Mouse (Mus musculus) left cerebral cortex, adult 2 months (tissue): ENCODE data around the gene Kif1a. TPM values are rescaled to one million over a fixed set of nuclear protein-coding genes. Genes with fewer than 3 reads are reported as not detected.

Source experiments
- DNase-seq, 2 experiments: peaks; one replicate each; pipeline ENCODE4 v3.0.0; 2021 to 2022; ENCODE audit warnings: low spot score in 2 of 2, mixed read lengths in 1 of 2; ENCODE audit errors: extremely low spot score in 1 of 2
- H3K27ac ChIP-seq: fragments of 200-600 bp; 2 replicates; pipeline ENCODE4 v1.8.1; 2022
- H3K4me3 ChIP-seq: fragments of 200-600 bp; 2 replicates; pipeline ENCODE4 v1.8.1; 2022
- CTCF ChIP-seq: fragments of 200-600 bp; IDR thresholded peaks from 2 replicates; pipeline ENCODE4 v1.8.1; 2022; ENCODE audit warnings: antibody characterized with exemption, mild to moderate bottlenecking, moderate library complexity
- intact Hi-C: fragments of 180-260 bp; cut with DNase I; formaldehyde crosslinking; loops from one replicate; pipeline ENCODE4 v1.15.1; 2025
- total RNA-seq, 2 experiments: library from RNA; stranded (reverse); gene quantifications; 2 replicates each; pipeline ENCODE4 v1.2.3; 2021

Kif1a gene
- total RNA-seq, 2 experiments from 2014 or later: 730 to 772 TPM

GRCm38 (mm10) chr1:93050071-93050470, 51.7 kb downstream of the Kif1a start:
- Histone ChIP-seq H3K27ac (no peak overlapping the region), H3K4me3 (no peak overlapping the region)
- intact Hi-C loops: no loop called here
- no peak for TF ChIP-seq CTCF
- no peak for DNase-seq

GRCm38 (mm10) chr1:93046153-93046789, 55.5 kb downstream of the Kif1a start:
- intact Hi-C loops: no loop called here
- TF ChIP-seq CTCF: no peak
- Histone ChIP-seq H3K4me3 (no peak overlapping the region), H3K27ac (no peak overlapping the region)
- DNase-seq: no peak

- no peak for TF ChIP-seq CTCF
- no peak overlapping the region for H3K27ac ChIP-seq
- no peak overlapping the region for H3K4me3 ChIP-seq
- DNase-seq: no peak
- intact Hi-C loops: no loop called here
Measured at GRCm38 (mm10) chr1:93035981-93036380, 65.8 kb downstream of the Kif1a start.

GRCm38 (mm10) chr1:93033989-93034388, 67.8 kb downstream of the Kif1a start:
- Histone ChIP-seq H3K4me3 (no peak overlapping the region), H3K27ac (no peak overlapping the region)
- DNase-seq: no peak
- intact Hi-C loops: no loop called here
- TF ChIP-seq CTCF: no peak

DNA sequence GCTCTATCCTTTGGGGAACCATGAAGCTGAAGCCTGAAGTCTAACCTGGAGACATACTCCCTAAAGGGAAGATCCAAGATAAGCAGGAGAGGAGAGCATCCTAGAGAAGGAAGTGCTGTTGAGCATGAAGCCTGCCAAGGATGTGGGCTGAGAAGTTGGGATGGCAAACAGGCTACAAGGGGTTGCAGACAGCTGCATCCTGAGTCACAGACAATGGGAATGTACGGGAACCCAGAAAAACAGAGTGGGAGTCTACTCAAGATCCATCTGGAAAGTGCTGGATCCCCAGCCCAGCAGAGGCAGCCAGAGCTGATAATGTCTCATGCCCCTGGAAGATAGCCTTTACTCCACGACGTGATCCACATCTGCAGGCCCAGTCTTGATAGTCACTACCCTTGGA, 70.6 kb downstream of the Kif1a start:
- intact Hi-C loops: no loop called here
- Histone ChIP-seq H3K27ac (peak overlapping the region; percentile 34; the same call in 1 of the 2 replicates), H3K4me3 (no peak overlapping the region)
- no peak for DNase-seq
- no peak for TF ChIP-seq CTCF

DNA sequence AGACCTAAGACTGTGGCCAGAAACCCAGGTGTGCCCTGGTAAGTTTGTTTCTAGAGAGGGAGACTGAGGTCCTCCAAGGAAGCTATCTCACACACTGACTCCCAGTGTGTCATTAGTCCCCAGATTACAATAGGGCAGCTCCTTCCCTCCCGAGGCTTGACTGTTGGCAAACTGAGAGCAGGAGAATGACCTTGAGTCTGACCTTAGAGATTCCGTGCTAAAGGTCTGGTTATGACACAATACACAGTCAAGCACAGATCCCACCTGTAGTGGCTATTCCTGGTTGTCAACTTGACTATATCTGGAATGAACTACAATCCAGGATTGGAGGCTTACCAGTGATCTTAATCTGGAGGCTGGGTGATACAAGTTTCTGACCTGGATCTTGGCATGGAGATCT, 71.7 kb downstream of the Kif1a start:
- no peak overlapping the region for H3K27ac ChIP-seq
- intact Hi-C loops: no loop called here

DNA sequence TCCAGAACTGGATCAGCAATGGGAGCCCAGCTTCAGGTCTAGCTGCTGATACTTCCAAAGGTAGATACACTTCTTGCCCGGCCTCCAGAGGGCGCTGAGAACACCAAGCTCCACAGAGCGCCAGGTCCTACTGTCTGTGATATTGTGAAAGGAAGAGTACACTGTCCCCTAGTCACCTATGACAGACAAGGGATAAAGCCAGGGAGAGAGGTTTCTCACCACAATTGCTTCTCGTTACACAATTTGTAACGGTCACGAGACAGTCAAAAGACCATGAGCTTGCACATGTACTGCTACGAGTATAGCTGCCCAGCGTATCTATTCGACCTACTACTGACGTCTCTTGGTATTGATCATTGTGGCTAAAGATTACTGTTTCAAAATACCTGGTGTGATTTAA, 72.4 kb downstream of the Kif1a start:
- no peak overlapping the region for H3K4me3 ChIP-seq
- no peak for DNase-seq
- no peak overlapping the region for H3K27ac ChIP-seq
- intact Hi-C loops: no loop called here
- peak; percentile 8 for TF ChIP-seq CTCF

More for the DNA sequence above, 71.7 kb downstream of the Kif1a start:
- no peak for TF ChIP-seq CTCF
- no peak overlapping the region for H3K4me3 ChIP-seq
- DNase-seq: no peak

GRCm38 (mm10) chr1:93026600-93026999, 75.2 kb downstream of the Kif1a start:
- intact Hi-C loops: no loop called here
- no peak for DNase-seq
- no peak for TF ChIP-seq CTCF
- Histone ChIP-seq H3K4me3 (no peak overlapping the region), H3K27ac (no peak overlapping the region)

- TF ChIP-seq CTCF: no peak
- Histone ChIP-seq H3K27ac (peak overlapping the region; percentile 64), H3K4me3 (no peak overlapping the region)
- no peak for DNase-seq
- intact Hi-C loops: loop anchor here (5.0 kb wide), 1 partner anchor 42 kb away; no protein-coding TSS in a partner anchor
Measured at GRCm38 (mm10) chr1:93020602-93021001, 81.1 kb downstream of the Kif1a start.

DNA sequence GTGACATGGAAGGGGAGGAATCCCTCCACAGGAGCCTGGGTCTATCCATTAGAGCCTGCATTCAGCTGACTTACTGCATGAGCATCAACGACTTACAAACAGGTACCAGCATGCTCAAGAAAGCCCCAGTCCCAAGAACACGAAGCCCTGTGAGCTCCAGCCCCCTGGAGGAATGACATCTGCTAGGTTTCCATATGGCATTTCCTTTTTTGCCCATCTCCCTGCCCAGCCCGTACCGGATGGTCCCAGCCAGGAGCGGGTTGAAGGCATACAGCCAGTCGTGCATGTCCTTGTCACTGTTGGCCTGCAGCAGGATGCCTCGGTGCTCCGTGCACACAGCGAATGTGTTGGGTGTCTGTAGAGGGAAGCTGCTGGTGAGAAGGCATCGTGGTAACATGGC, 83.0 kb downstream of the Kif1a start:
- intact Hi-C loops: no loop called here
- Histone ChIP-seq H3K4me3 (no peak overlapping the region), H3K27ac (no peak overlapping the region)
- no peak for TF ChIP-seq CTCF
- DNase-seq: no peak

GRCm38 (mm10) chr1:93015136-93015535, 86.6 kb downstream of the Kif1a start:
- Histone ChIP-seq H3K27ac (no peak overlapping the region; the same call in 1 of the 2 replicates), H3K4me3 (no peak overlapping the region)
- no peak for TF ChIP-seq CTCF
- intact Hi-C loops: no loop called here
- no peak for DNase-seq

DNA sequence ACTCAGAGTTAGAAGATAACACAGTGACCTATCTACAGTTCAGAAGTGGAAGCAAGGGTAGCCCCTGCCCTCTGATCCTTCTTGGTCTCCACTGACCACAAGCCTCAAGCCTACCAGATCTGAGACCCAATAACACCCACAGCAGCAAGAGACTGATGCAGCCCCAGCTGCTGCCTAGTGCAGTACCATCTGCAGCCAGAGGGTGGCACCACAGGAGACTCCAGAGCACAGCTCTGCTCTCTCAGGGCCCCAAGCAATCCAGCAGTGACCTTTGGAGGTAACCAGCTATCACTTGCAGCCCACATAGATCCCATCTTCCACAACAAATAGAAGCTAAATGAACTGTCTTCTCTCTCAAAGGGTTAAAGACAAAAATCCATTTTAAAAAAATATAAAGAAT, 87.3 kb downstream of the Kif1a start:
- peak; percentile 72 to 82 for DNase-seq
- H3K4me3 ChIP-seq: no peak overlapping the region
- intact Hi-C loops: no loop called here
- peak; percentile 99 for TF ChIP-seq CTCF
- H3K27ac ChIP-seq: no peak overlapping the region

- Histone ChIP-seq H3K4me3 (no peak overlapping the region), H3K27ac (no peak overlapping the region)
- intact Hi-C loops: no loop called here
- DNase-seq: no peak
- TF ChIP-seq CTCF: no peak
Measured at GRCm38 (mm10) chr1:93013367-93013766, 88.4 kb downstream of the Kif1a start.
